Mouse (Mus musculus) left cerebral cortex, adult 11 months (tissue): ENCODE results near the gene Rbfox3.

Experiments used
- DNase-seq: peaks from one replicate; pipeline ENCODE4 v3.0.0; 2022; ENCODE audit warnings: low spot score

Gene Rbfox3

GRCm38 (mm10) chr11:118911307-118912070 is at the start of gene Rbfox3:
Gene Rbfox3 (minus strand): TSS chr11:118911597.
- DNase-seq, result no peak

GRCm38 (mm10) chr11:118960649-118961048 is 49.3 kb upstream of the Rbfox3 start:
- DNase-seq, result peak; percentile 36

- DNase-seq, result peak; percentile 29
Observed at GRCm38 (mm10) chr11:118957070-118957471, 45.7 kb upstream of the Rbfox3 start.

GRCm38 (mm10) chr11:118955016-118955415 is 43.6 kb upstream of the Rbfox3 start:
- no peak for DNase-seq

- no peak for DNase-seq
Observed at GRCm38 (mm10) chr11:118945868-118946267, 34.5 kb upstream of the Rbfox3 start.

GRCm38 (mm10) chr11:118941268-118941667 is 29.9 kb upstream of the Rbfox3 start:
- DNase-seq, result no peak

- no peak for DNase-seq
Observed at GRCm38 (mm10) chr11:118940539-118940938, 29.1 kb upstream of the Rbfox3 start.

- no peak for DNase-seq
Observed at GRCm38 (mm10) chr11:118939731-118940130, 28.3 kb upstream of the Rbfox3 start.

GRCm38 (mm10) chr11:118934925-118935324 is 23.5 kb upstream of the Rbfox3 start:
- no peak for DNase-seq

- DNase-seq, result no peak
Observed at GRCm38 (mm10) chr11:118927081-118927480, 15.7 kb upstream of the Rbfox3 start.

GRCm38 (mm10) chr11:118921852-118922251 is 10.5 kb upstream of the Rbfox3 start:
- DNase-seq, result no peak

- DNase-seq, result no peak
Observed at GRCm38 (mm10) chr11:118916423-118917030, 5.1 kb upstream of the Rbfox3 start.

GRCm38 (mm10) chr11:118915888-118916287 is 4.5 kb upstream of the Rbfox3 start:
- DNase-seq, result no peak

GRCm38 (mm10) chr11:118912686-118913085 is 1.3 kb upstream of the Rbfox3 start:
- no peak for DNase-seq

- DNase-seq, result no peak
Observed at GRCm38 (mm10) chr11:118910756-118911155, 641 bp downstream of the Rbfox3 start.

GRCm38 (mm10) chr11:118909814-118910201 is 1.6 kb downstream of the Rbfox3 start:
- no peak for DNase-seq

- no peak for DNase-seq
Observed at GRCm38 (mm10) chr11:118908981-118909813, 2.2 kb downstream of the Rbfox3 start.

- DNase-seq, result no peak
Observed at GRCm38 (mm10) chr11:118908431-118908980, 2.9 kb downstream of the Rbfox3 start.

- no peak for DNase-seq
Observed at GRCm38 (mm10) chr11:118907471-118908401, 3.7 kb downstream of the Rbfox3 start.

- DNase-seq, result no peak
Observed at GRCm38 (mm10) chr11:118906824-118907470, 4.5 kb downstream of the Rbfox3 start.
